Mouse (Mus musculus): ENCODE data around the gene Atp8b4. TPM values are rescaled to one million over a fixed set of nuclear protein-coding genes. Genes with fewer than 3 reads are reported as not detected.
"Not testable (repeated sequence)": the region's sequence is repeated elsewhere in the genome, so short reads cannot be mapped to it uniquely, and the experiment has no call there.

Atp8b4 gene
- polyA plus RNA-seq, 1 experiment from 2014 or later = 0.21 TPM

DNA sequence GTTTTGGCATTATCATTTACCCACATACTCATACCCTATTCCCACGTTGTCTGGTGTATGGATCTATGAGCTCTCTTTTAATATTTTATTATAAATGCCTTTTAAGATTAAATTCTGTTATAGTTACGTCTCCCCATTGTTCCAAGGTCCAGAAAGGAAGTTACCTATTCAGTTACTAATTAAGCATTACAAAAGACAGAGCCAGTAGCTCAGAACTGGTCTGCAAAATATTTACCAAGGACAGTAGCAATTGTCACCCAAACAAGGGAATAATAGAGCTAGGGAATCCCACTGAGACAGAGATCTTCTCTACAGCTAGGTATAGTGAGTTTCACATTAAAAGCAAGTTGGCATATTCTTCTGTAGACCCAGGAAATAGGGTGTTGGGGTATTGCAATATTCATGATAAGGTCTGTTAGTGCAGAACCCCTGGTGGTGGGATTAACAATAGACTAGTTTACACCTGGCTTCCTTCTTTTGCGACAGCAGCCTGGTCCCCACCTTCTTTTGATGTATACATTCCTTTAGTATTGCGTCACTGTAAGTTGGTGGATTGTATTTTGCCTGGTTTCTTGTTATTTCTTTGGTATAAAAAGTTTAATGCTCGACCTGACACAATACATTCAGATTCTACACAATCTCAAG, 22.7 kb upstream of the Atp8b4 start:
- H3K4me2 ChIP-seq (replicated peaks; ENCODE audit: low read depth, low read length); H3K9me3 ChIP-seq (ENCODE audit: low read length); H3K4me1 ChIP-seq (ENCODE audit: insufficient read depth, low read length); H3K27me3 ChIP-seq (ENCODE audit: insufficient read depth, low read length); ATAC-seq (ENCODE audit: low FRiP score, low TSS enrichment); H3K27ac ChIP-seq (ENCODE audit: low read length); H3K4me3 ChIP-seq (ENCODE audit: low read length); H3K9ac ChIP-seq (replicated peaks; ENCODE audit: low read length); H3K36me3 ChIP-seq (ENCODE audit: insufficient read depth, low read length): not testable (repeated sequence)
- WGBS = 63% methylated on average over 5 of the region's 5 CpGs

DNA sequence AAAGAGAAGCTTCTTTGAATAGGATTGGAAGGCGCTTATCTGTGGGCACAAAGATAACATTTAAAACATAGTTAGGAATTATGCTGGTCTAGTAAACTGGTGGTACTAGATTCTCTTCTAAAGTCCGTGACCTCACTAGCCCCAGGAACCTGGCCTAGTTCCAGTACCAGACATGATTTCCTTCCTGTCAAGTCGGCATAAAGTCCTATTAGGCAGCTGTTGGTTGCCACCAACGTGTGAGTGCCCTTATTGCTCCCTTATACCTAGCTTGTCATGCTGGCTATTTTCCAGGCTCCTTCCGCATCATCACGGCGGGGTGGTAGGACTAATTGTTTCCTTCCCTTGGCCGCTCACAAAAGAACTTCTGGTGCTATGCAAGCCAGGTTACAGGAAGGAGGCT, 21.6 kb upstream of the Atp8b4 start:
- Histone ChIP-seq H3K4me3 (ENCODE audit: low read length) (no peak overlapping the region), H3K27me3 (ENCODE audit: insufficient read depth, low read length) (no peaks in the 10 kb centered on the region), H3K9ac (replicated peaks; ENCODE audit: low read length) (no peak overlapping the region), H3K9me3 (ENCODE audit: low read length) (no peaks in the 10 kb centered on the region), H3K4me1 (ENCODE audit: insufficient read depth, low read length) (no peaks in the 10 kb centered on the region), H3K27ac (ENCODE audit: low read length) (no peak overlapping the region), H3K36me3 (ENCODE audit: insufficient read depth, low read length) (no peaks in the 10 kb centered on the region), H3K4me2 (replicated peaks; ENCODE audit: low read depth, low read length) (no peak overlapping the region)
- 67% methylated on average over 8 of the region's 8 CpGs for WGBS
- no peak for ATAC-seq (ENCODE audit: low FRiP score, low TSS enrichment)

DNA sequence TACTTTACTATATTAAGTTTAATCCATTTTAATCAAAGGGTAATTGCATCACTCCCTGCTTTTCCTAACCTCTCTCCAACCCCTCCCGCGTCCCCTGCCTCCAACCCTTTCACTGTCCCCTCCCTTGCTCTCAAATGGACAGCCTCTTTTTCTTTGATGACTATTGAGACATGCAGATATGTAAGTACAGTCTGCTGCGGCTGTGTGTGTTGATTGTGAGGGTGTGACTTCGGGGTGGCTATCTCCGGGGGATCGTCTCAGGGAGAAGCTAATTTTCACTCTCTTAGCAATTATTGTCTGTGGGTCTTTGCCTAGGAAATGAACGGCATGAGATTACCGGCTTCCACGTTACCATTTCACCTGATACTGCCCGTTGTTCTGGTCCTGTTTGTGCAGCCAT, 21.0 kb upstream of the Atp8b4 start:
- 74% methylated on average over 10 of the region's 10 CpGs for WGBS
- no peak overlapping the region for H3K4me3 ChIP-seq (ENCODE audit: low read length)
- no peak overlapping the region for H3K9ac ChIP-seq (replicated peaks; ENCODE audit: low read length)
- H3K4me2 ChIP-seq (replicated peaks; ENCODE audit: low read depth, low read length) = no peak overlapping the region
- no peaks in the 10 kb centered on the region for H3K27me3 ChIP-seq (ENCODE audit: insufficient read depth, low read length)
- no peaks in the 10 kb centered on the region for H3K36me3 ChIP-seq (ENCODE audit: insufficient read depth, low read length)
- H3K4me1 ChIP-seq (ENCODE audit: insufficient read depth, low read length) = no peaks in the 10 kb centered on the region
- no peaks in the 10 kb centered on the region for H3K9me3 ChIP-seq (ENCODE audit: low read length)
- ATAC-seq (ENCODE audit: low FRiP score, low TSS enrichment) = no peak
- H3K27ac ChIP-seq (ENCODE audit: low read length) = no peak overlapping the region

DNA sequence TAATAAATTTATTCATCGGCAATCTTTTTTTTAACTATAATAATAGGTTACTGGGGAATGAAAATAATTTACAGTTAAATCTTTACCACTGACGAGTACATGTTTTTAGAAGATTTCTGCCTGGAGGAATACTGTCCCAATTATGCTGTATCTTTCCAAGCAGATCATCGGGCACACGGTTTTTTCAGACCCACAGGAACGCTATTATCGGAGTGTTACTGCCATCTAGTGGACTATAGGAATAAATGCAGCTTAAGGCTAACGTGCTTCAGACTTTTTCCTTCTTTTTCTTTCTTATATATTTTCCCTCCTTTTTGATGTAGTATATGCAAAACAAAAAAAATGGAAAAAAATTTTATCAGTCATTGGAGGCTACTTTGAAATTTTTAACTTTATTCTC, 20.4 kb upstream of the Atp8b4 start:
- Histone ChIP-seq H3K4me3 (ENCODE audit: low read length) (no peak overlapping the region), H3K9me3 (ENCODE audit: low read length) (no peaks in the 10 kb centered on the region), H3K4me2 (replicated peaks; ENCODE audit: low read depth, low read length) (no peak overlapping the region), H3K9ac (replicated peaks; ENCODE audit: low read length) (no peak overlapping the region), H3K4me1 (ENCODE audit: insufficient read depth, low read length) (no peaks in the 10 kb centered on the region), H3K27ac (ENCODE audit: low read length) (no peak overlapping the region), H3K36me3 (ENCODE audit: insufficient read depth, low read length) (no peaks in the 10 kb centered on the region), H3K27me3 (ENCODE audit: insufficient read depth, low read length) (no peaks in the 10 kb centered on the region)
- ATAC-seq (ENCODE audit: low FRiP score, low TSS enrichment) = no peak
- 13% methylated on average over 7 of the region's 7 CpGs for WGBS

DNA sequence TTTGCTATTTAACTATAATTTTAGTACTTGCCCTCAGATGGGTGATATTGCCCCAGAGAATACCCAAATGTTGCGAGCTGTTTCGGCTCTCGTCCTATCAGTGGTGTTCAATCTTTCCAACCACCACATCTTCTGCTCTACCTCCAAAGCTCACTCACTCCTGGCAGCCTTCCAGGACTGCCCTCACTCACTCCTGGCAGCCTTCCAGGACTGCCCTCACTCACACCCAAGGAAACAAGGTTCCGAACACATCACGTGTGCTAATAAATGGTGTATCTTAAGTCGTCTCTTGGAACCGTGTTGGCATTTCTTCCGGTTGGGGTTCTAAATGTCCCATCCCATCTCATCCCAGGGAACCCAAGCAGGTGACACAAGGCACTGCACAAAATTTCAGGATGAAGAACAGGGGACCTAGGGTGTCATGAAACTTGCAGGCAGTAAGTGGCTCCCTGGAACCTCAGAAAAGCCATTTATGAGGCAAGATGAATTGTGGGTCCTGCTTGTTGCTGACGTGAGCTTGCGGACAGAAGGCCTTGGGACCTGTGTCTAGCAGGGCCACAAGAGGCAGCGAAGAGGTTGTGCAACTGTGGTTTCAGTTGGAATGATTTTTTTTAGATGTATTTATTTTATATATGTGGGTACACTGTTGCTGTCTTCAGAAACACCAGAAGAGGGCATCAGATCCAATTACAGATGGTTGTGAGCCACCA, 19.6 kb upstream of the Atp8b4 start:
- Histone ChIP-seq H3K27me3 (ENCODE audit: insufficient read depth, low read length) (no peaks in the 10 kb centered on the region), H3K4me1 (ENCODE audit: insufficient read depth, low read length) (no peaks in the 10 kb centered on the region), H3K9ac (replicated peaks; ENCODE audit: low read length) (no peak overlapping the region), H3K9me3 (ENCODE audit: low read length) (no peaks in the 10 kb centered on the region), H3K4me2 (replicated peaks; ENCODE audit: low read depth, low read length) (no peak overlapping the region), H3K36me3 (ENCODE audit: insufficient read depth, low read length) (no peaks in the 10 kb centered on the region), H3K4me3 (ENCODE audit: low read length) (no peak overlapping the region), H3K27ac (ENCODE audit: low read length) (no peak overlapping the region)
- no peak for ATAC-seq (ENCODE audit: low FRiP score, low TSS enrichment)
- 71% methylated on average over 11 of the region's 11 CpGs for WGBS

DNA sequence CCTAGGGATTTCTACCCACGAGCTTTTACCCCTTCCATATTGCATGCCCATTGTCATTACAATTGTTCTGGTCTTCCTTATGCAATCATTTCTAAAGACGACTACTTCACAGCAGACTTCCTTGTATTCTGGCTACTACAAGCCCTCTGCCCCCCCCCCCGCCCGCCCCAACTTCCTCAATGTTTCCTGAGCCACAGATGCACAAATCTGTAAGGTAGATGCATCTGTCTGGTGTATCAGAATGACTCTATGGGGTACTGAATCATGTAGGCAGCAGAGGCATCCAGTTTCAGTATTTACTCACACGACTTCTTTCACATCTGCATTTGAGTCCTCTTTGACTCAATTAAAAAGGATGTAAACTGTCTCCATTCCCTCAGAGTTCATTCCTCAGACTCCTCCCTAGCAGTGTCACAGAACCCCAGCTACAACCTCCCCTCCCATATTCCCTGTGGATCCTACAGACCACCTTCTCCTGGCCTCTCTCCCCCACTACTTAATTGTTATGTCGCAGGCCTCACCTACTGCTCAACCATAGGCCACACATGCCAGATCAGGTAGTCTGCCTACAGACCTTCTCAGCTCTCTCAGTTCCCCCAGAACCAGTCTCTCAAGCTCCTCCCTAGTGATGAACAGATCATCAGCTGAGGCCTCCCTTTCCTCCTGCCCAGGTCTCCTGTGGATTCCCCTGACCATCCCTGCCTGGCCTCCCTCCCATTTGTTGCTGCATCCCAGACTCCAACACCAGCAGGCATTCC, 14.8 kb upstream of the Atp8b4 start:
- Histone ChIP-seq H3K4me2 (replicated peaks; ENCODE audit: low read depth, low read length) (no peak overlapping the region), H3K4me3 (ENCODE audit: low read length) (no peak overlapping the region), H3K4me1 (ENCODE audit: insufficient read depth, low read length) (no peaks in the 10 kb centered on the region), H3K36me3 (ENCODE audit: insufficient read depth, low read length) (no peaks in the 10 kb centered on the region), H3K9ac (replicated peaks; ENCODE audit: low read length) (no peak overlapping the region), H3K27me3 (ENCODE audit: insufficient read depth, low read length) (no peaks in the 10 kb centered on the region), H3K27ac (ENCODE audit: low read length) (no peak overlapping the region), H3K9me3 (ENCODE audit: low read length) (no peaks in the 10 kb centered on the region)
- whole genome bisulfite sequencing = 62% methylated on average over 6 of the region's 6 CpGs
- ATAC-seq (ENCODE audit: low FRiP score, low TSS enrichment) = no peak

DNA sequence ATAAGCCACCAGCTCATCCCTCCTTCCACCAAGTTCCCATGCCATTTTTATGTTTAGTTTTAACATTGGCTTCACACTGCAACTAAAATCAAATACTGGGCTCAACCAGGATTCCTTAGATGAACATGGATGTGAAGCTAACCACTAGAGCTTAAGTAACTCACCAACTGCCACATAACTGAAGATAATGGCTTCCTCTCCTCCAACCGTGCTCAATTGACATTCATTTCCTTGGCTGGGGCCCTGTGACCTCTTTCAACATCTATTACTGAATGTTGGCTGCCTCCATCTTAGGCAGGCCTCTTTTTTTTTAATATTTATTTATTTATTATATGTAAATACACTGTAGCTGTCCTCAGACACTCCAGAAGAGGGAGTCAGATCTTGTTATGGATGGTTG, 7.8 kb upstream of the Atp8b4 start:
- H3K9me3 ChIP-seq (ENCODE audit: low read length) = no peaks in the 10 kb centered on the region
- no peaks in the 10 kb centered on the region for H3K27me3 ChIP-seq (ENCODE audit: insufficient read depth, low read length)
- no peak for ATAC-seq (ENCODE audit: low FRiP score, low TSS enrichment)
- H3K4me3 ChIP-seq (ENCODE audit: low read length) = no peak overlapping the region
- no peaks in the 10 kb centered on the region for H3K36me3 ChIP-seq (ENCODE audit: insufficient read depth, low read length)
- H3K4me1 ChIP-seq (ENCODE audit: insufficient read depth, low read length) = no peaks in the 10 kb centered on the region
- no peak overlapping the region for H3K27ac ChIP-seq (ENCODE audit: low read length)
- no peak overlapping the region for H3K9ac ChIP-seq (replicated peaks; ENCODE audit: low read length)
- WGBS = 56% methylated on average over 1 of the region's 1 CpGs
- no peak overlapping the region for H3K4me2 ChIP-seq (replicated peaks; ENCODE audit: low read depth, low read length)

DNA sequence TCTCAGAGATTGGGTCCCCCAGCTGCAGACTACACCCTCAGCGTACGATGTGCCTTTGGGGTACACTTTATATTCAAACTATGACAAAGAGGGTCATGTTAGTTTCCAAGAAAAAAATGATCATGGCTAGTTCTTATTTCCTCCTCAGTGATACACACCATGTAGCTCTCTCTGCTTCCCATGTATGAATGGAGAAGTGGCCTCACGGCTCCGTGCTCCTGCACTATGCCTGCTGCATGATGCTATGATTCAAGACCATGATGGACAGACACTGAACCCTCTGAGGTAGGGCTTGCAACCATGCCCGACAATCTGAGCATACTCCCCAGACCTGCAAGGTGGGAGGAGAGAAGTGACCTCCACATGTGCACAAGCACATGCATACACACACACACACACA, 7.0 kb upstream of the Atp8b4 start:
- WGBS = 89% methylated on average over 5 of the region's 5 CpGs

DNA sequence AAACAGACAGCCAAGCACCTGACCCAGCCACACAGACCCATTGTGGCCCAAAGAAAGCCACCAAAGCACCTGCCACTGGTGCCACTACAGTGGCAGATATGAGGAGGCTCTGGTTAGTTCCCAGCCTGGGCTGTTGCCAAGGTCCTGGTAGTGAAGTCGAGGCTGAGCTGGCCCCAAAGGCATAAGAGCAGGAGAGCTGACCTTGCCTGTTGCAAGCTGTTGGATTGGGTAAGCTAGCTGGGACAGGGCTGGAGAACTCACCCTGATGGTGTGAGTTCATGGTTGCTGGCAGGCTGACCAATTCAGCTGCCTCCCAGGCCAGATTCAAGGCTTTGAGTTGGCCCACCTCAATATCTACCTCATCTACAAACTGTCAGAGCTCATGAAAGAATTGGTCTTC, 4.7 kb upstream of the Atp8b4 start:
- H3K27me3 ChIP-seq (ENCODE audit: insufficient read depth, low read length) = no peaks in the 10 kb centered on the region

More for the DNA sequence above, 7.0 kb upstream of the Atp8b4 start:
- ATAC-seq (ENCODE audit: low FRiP score, low TSS enrichment) = no peak
- no peaks in the 10 kb centered on the region for H3K9me3 ChIP-seq (ENCODE audit: low read length)
- H3K27ac ChIP-seq (ENCODE audit: low read length) = no peak overlapping the region
- no peak overlapping the region for H3K4me2 ChIP-seq (replicated peaks; ENCODE audit: low read depth, low read length)
- H3K4me3 ChIP-seq (ENCODE audit: low read length) = no peak overlapping the region
- H3K9ac ChIP-seq (replicated peaks; ENCODE audit: low read length) = no peak overlapping the region
- H3K4me1 ChIP-seq (ENCODE audit: insufficient read depth, low read length) = no peaks in the 10 kb centered on the region
- no peaks in the 10 kb centered on the region for H3K36me3 ChIP-seq (ENCODE audit: insufficient read depth, low read length)
- H3K27me3 ChIP-seq (ENCODE audit: insufficient read depth, low read length) = no peaks in the 10 kb centered on the region

DNA sequence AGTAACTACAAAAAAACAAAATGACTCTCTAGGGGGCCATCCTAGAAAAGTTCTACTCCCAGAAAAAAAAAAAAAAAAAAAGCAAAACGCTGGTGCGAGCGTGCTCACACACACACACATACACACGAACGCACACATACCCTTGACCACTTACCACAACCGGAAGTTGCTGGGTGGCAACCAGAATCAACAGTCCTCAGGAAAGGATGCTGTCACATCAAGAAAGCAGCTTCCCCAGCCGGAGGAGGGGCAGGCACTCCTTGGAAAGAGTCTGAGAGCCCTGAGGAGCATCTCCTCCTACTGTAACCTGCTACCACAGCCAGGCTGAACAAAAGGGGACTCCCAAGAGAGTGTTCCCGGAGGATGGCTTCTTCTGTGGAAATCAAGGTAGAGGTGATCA, 744 bp downstream of the Atp8b4 start:
- ATAC-seq (ENCODE audit: low FRiP score, low TSS enrichment) = no peak
- Histone ChIP-seq H3K4me2 (replicated peaks; ENCODE audit: low read depth, low read length) (no peak overlapping the region), H3K9me3 (ENCODE audit: low read length) (no peaks in the 10 kb centered on the region), H3K27me3 (ENCODE audit: insufficient read depth, low read length) (no peaks in the 10 kb centered on the region), H3K9ac (replicated peaks; ENCODE audit: low read length) (no peak overlapping the region), H3K27ac (ENCODE audit: low read length) (no peak overlapping the region), H3K36me3 (ENCODE audit: insufficient read depth, low read length) (no peaks in the 10 kb centered on the region), H3K4me3 (ENCODE audit: low read length) (no peak overlapping the region), H3K4me1 (ENCODE audit: insufficient read depth, low read length) (no peaks in the 10 kb centered on the region)
- WGBS = 64% methylated on average over 8 of the region's 8 CpGs

More for the DNA sequence above, 4.7 kb upstream of the Atp8b4 start:
- Histone ChIP-seq H3K9me3 (ENCODE audit: low read length) (no peaks in the 10 kb centered on the region), H3K4me2 (replicated peaks; ENCODE audit: low read depth, low read length) (no peak overlapping the region), H3K4me3 (ENCODE audit: low read length) (no peak overlapping the region), H3K9ac (replicated peaks; ENCODE audit: low read length) (no peak overlapping the region), H3K4me1 (ENCODE audit: insufficient read depth, low read length) (no peaks in the 10 kb centered on the region), H3K36me3 (ENCODE audit: insufficient read depth, low read length) (no peaks in the 10 kb centered on the region), H3K27ac (ENCODE audit: low read length) (no peak overlapping the region)
- WGBS = 86% methylated on average over 1 of the region's 1 CpGs
- no peak for ATAC-seq (ENCODE audit: low FRiP score, low TSS enrichment)
